Mouse (Mus musculus): ENCODE measurements around the gene Nmb.

GRCm38 (mm10) chr7:80923165-80923564, 18.3 kb upstream of the Nmb start:
- TF ChIP-seq MAFK (IDR thresholded peaks at IDR 0.05; ENCODE audit: insufficient read depth, low read depth, low read length) = no peak
- TF ChIP-seq CHD2 (IDR thresholded peaks at IDR 0.05; ENCODE audit: low read depth, low read length) = no peak
- no peak for TF ChIP-seq HCFC1 (IDR thresholded peaks at IDR 0.05; ENCODE audit: borderline replicate concordance, insufficient read depth, low read length)
